Mouse (Mus musculus) adrenal gland, adult (tissue): ENCODE results near the gene Gm42372.
A peak's percentile ranks its signal among the peaks of the same experiment; 100 is the strongest.

Experiments used
- DNase-seq, 2 experiments: peaks; one replicate each; pipeline ENCODE4 v3.0.0; 2022 to 2023; ENCODE audit warnings: low spot score in 1 of 2; ENCODE audit not compliant: inconsistent age in 2 of 2

Gm42372 gene

DNA sequence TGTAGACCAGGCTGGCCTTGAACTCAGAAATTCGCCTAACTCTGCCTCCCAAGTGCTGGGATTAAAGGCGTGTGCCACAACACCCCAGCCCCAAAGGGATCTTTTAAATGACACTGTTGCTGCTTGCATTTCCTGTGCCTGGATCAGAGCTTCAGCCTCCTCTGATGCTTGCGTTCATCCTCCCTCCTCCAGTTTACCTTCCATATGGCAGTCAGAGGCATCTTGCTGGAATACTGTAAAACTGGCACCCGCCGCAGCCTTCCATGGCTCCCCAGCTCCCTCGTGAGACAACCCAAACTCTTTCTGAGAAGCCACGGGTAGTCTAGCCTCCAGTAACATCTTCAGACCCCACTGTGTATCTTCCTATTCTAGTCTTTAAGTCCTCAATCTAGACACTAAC, 46.0 kb downstream of the Gm42372 start:
- DNase-seq, result peak in 1 of 2 experiments; percentile 40

GRCm38 (mm10) chr7:17030239-17030638, 47.4 kb downstream of the Gm42372 start:
- no peak for DNase-seq
